ENCODE assay signal across 8 mouse cellular contexts in genomic region chr11:49249811-49250421, GRCm38 (mm10). TPM values are rescaled to one million over a fixed set of nuclear protein-coding genes. Genes with fewer than 3 reads are reported as not detected.
DNase-seq lines count a peak whose midpoint lies in the region; ATAC-seq lines count a peak whose summit lies in the region.

No protein-coding gene starts in this region.

- WGBS in embryonic facial prominence, embryonic 15.5 days, result 14% methylated on average over 10 of the region's 10 CpGs
- 16% methylated on average over 10 of the region's 10 CpGs for WGBS in intestine, embryonic 16.5 days

- ATAC-seq in embryonic facial prominence, embryonic 15.5 days (ENCODE audit: insufficient number of reproducible peaks, low FRiP score, low TSS enrichment, low read depth), result no peak
- ATAC-seq in intestine, embryonic 16.5 days, result peak; percentile 24

- H3K4me3 ChIP-seq in embryonic facial prominence, embryonic 15.5 days (replicated peaks), result peak overlapping the region; percentile 76
- H3K4me3 ChIP-seq in intestine, embryonic 16.5 days (ENCODE audit: low read length), result peak overlapping the region; percentile 80

- peaks cover 68% of the 10 kb centered on the region for H3K4me1 ChIP-seq in embryonic facial prominence, embryonic 15.5 days
- H3K4me1 ChIP-seq in intestine, embryonic 16.5 days (ENCODE audit: control insufficient read depth, insufficient read depth, low read length), result peaks cover 49% of the 10 kb centered on the region

- H3K36me3 ChIP-seq in embryonic facial prominence, embryonic 15.5 days, result peaks cover 17% of the 10 kb centered on the region
- no peaks in the 10 kb centered on the region for H3K36me3 ChIP-seq in intestine, embryonic 16.5 days (ENCODE audit: control insufficient read depth, insufficient read depth, low read length)

- H3K9me3 ChIP-seq in embryonic facial prominence, embryonic 15.5 days (replicated peaks), result no peaks in the 10 kb centered on the region
- no peaks in the 10 kb centered on the region for H3K9me3 ChIP-seq in intestine, embryonic 16.5 days (ENCODE audit: control insufficient read depth, low read length)

- DNase-seq in heart, adult 11 months, result peak; percentile 95
- no peak for DNase-seq in heart, postnatal 4 days
- peak; percentile 46 for DNase-seq in lung, postnatal 10 days
- peak; percentile 47 to 78 for DNase-seq in spleen, postnatal 10 days (ENCODE audit: low spot score in 2 of 2)
- DNase-seq in layer of hippocampus, postnatal 10 days (ENCODE audit: low spot score in 2 of 2), result no peak
- no peak for DNase-seq in frontal cortex, postnatal 14 days (ENCODE audit: low spot score in 2 of 2)

- peak overlapping the region; percentile 95 for H3K27ac ChIP-seq in embryonic facial prominence, embryonic 15.5 days (replicated peaks)
- H3K27ac ChIP-seq in intestine, embryonic 16.5 days (ENCODE audit: low read length), result peak overlapping the region; percentile 96

- H3K4me2 ChIP-seq in embryonic facial prominence, embryonic 15.5 days (replicated peaks), result peak overlapping the region; percentile 74
- H3K4me2 ChIP-seq in intestine, embryonic 16.5 days (ENCODE audit: low read depth, low read length), result peak overlapping the region; percentile 75

- H3K9ac ChIP-seq in embryonic facial prominence, embryonic 15.5 days, result peak overlapping the region; percentile 81
- peak overlapping the region; percentile 93 for H3K9ac ChIP-seq in intestine, embryonic 16.5 days (ENCODE audit: low read depth, low read length)

- no peaks in the 10 kb centered on the region for H3K27me3 ChIP-seq in embryonic facial prominence, embryonic 15.5 days
- no peaks in the 10 kb centered on the region for H3K27me3 ChIP-seq in intestine, embryonic 16.5 days (replicated peaks; ENCODE audit: control insufficient read depth, insufficient read depth, low read length)

RNA-seq across cellular contexts. Expression of gene Mgat1, which starts 5.9 kb away (rescaled TPM):
- 10 to 100 TPM; 71.2 to 76.7 TPM for total RNA-seq in heart, postnatal 4 days (2021)
- polyA plus RNA-seq in embryonic facial prominence, embryonic 15.5 days (2015; fragmentation: Nextera tagmentation; extraction: Ambion mirVana), result 71.7 and 75.4 TPM in 2 replicates
- polyA plus RNA-seq in intestine, embryonic 16.5 days (2015; fragmentation: Nextera tagmentation; extraction: Ambion mirVana), result 62.4 and 65.8 TPM in 2 replicates
- 10 to 100 TPM; 43.9 to 50.2 TPM for total RNA-seq in layer of hippocampus, postnatal 10 days (2021)

RNA-seq across cellular contexts. Expression of gene Olfr1393, which starts 28.2 kb away (rescaled TPM):
- total RNA-seq in heart, postnatal 4 days (2021), result under 1 TPM; 0.23 to 0.33 TPM
- polyA plus RNA-seq in embryonic facial prominence, embryonic 15.5 days (2015; fragmentation: Nextera tagmentation; extraction: Ambion mirVana), result 0.11 TPM in 1 of 2 replicates, not detected in the other
- polyA plus RNA-seq in intestine, embryonic 16.5 days (2015; fragmentation: Nextera tagmentation; extraction: Ambion mirVana), result 0.13 TPM in 1 of 2 replicates, not detected in the other
- not detected for total RNA-seq in layer of hippocampus, postnatal 10 days (2021)

RNA-seq across cellular contexts. Expression of gene Olfr1392, which starts 35.2 kb away (rescaled TPM):
- under 1 TPM in 1 of 2 experiments, not detected in 1; 0.11 TPM for total RNA-seq in heart, postnatal 4 days (2021)
- polyA plus RNA-seq in embryonic facial prominence, embryonic 15.5 days (2015; fragmentation: Nextera tagmentation; extraction: Ambion mirVana), result not detected in 2 replicates
- polyA plus RNA-seq in intestine, embryonic 16.5 days (2015; fragmentation: Nextera tagmentation; extraction: Ambion mirVana), result not detected in 2 replicates
- under 1 TPM; 0.11 to 0.14 TPM for total RNA-seq in layer of hippocampus, postnatal 10 days (2021)

RNA-seq across cellular contexts. Expression of gene Zfp62, which starts 46.8 kb away (rescaled TPM):
- 10 to 100 TPM; 37.2 to 37.7 TPM for total RNA-seq in heart, postnatal 4 days (2021)
- polyA plus RNA-seq in embryonic facial prominence, embryonic 15.5 days (2015; fragmentation: Nextera tagmentation; extraction: Ambion mirVana), result 36.0 and 36.7 TPM in 2 replicates
- 20.7 and 23.1 TPM in 2 replicates for polyA plus RNA-seq in intestine, embryonic 16.5 days (2015; fragmentation: Nextera tagmentation; extraction: Ambion mirVana)
- 10 to 100 TPM; 33.9 to 36.4 TPM for total RNA-seq in layer of hippocampus, postnatal 10 days (2021)

RNA-seq across cellular contexts. Expression of gene Olfr10, which starts 54.6 kb away (rescaled TPM):
- not detected for total RNA-seq in heart, postnatal 4 days (2021)
- not detected in 2 replicates for polyA plus RNA-seq in embryonic facial prominence, embryonic 15.5 days (2015; fragmentation: Nextera tagmentation; extraction: Ambion mirVana)
- not detected in 2 replicates for polyA plus RNA-seq in intestine, embryonic 16.5 days (2015; fragmentation: Nextera tagmentation; extraction: Ambion mirVana)
- under 1 TPM in 1 of 2 experiments, not detected in 1; 0.25 TPM for total RNA-seq in layer of hippocampus, postnatal 10 days (2021)

Comparison
In these comparisons a context has a peak if more than half of its experiments do, and no peak if none do; other contexts are left out.
1. DNase-seq: peak in heart, adult 11 months (single experiment), lung, postnatal 10 days (single experiment) and spleen, postnatal 10 days (2 of 2); none in heart, postnatal 4 days (single experiment), layer of hippocampus, postnatal 10 days (0 of 2) and frontal cortex, postnatal 14 days (0 of 2).